Mouse (Mus musculus) liver, postnatal 0 days (tissue): ENCODE data around the gene H1f0.

Experiments used
- CTCF ChIP-seq: sonication (generic); IDR thresholded peaks from 2 replicates; pipeline ENCODE4 v1.5.1; 2016; ENCODE audit warnings: antibody characterized with exemption, low read depth
- EP300 ChIP-seq: IDR thresholded peaks from 2 replicates; pipeline ENCODE4 v1.6.1; 2016; ENCODE audit warnings: antibody characterized with exemption, low read depth, mild to moderate bottlenecking

DNA sequence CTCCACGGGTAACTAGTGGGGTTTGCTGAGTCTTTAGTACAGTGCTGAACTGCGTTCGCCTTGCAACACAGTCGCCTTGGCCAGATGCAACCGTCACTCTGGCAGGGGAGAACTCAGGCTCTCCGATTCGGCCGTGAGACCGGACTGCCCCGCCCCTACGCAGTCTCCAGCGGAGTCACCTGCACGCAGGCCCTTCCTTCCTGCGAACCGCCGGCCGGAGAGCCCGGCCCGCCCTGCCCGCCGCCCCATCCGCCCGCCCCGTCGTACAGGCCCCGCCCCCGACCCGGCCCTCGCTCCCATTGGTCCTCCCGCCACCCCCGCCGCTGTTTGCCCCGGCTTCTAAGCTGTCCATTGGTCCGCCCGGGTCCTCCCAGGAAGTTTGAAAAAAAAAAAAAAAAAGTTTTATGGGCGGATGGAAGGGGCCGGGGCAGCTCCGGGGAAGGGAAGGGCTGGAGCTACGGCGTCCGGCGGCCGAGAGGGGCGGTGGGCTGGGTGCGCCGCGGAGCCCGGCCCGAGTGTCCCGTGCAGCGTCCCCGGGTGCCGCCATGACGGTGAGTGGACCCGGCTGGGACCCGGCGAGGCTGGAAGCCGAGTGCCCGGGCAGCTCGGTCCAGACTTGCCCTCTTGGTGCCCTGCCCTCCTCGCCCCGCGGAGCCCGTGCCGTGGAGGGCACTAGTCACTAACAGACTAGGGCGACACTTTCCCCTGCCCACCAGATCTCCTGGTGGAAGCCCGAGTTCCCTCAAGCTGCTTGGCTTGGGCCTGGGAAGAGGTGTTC lies 45.4 kb upstream of the H1f0 start:
- no peak for TF ChIP-seq CTCF
- TF ChIP-seq EP300: no peak; the same call in 1 of the 2 replicates
